Mouse (Mus musculus) ES-Bruce4 (cell line): ENCODE data around the gene Klc1. TPM values are rescaled to one million over a fixed set of nuclear protein-coding genes. Genes with fewer than 3 reads are reported as not detected.

Experiments used
- H3K27ac ChIP-seq: 2 replicates; pipeline ENCODE4 v1.5.1; 2012; ENCODE audit warnings: low read length, inconsistent platforms; ENCODE audit not compliant: insufficient read depth
- H3K27me3 ChIP-seq: 2 replicates; pipeline ENCODE4 v1.6.1; 2012; ENCODE audit warnings: mild to moderate bottlenecking, low read length, inconsistent platforms; ENCODE audit not compliant: control insufficient read depth, poor library complexity, insufficient read depth, severe bottlenecking
- H3K36me3 ChIP-seq: 2 replicates; pipeline ENCODE4 v1.6.1; 2012; ENCODE audit warnings: inconsistent platforms, mild to moderate bottlenecking, low read length, moderate library complexity; ENCODE audit not compliant: control insufficient read depth, poor library complexity, insufficient read depth, severe bottlenecking
- H3K4me1 ChIP-seq: one replicate; pipeline ENCODE4 v1.8.1; 2011; ENCODE audit warnings: low read length; ENCODE audit not compliant: control insufficient read depth, insufficient read depth
- H3K4me3 ChIP-seq: 2 replicates; pipeline ENCODE4 v1.5.1; 2011; ENCODE audit warnings: low read depth, mild to moderate bottlenecking, low read length
- H3K9ac ChIP-seq: 2 replicates; pipeline ENCODE4 v1.6.1; 2012; ENCODE audit warnings: low read depth, mild to moderate bottlenecking, inconsistent platforms; ENCODE audit not compliant: poor library complexity, severe bottlenecking
- H3K9me3 ChIP-seq: replicated peaks from 2 replicates; pipeline ENCODE4 v1.6.1; 2012; ENCODE audit warnings: mild to moderate bottlenecking, low read length, inconsistent platforms; ENCODE audit not compliant: control insufficient read depth, poor library complexity, insufficient read depth, severe bottlenecking
- CTCF ChIP-seq: IDR thresholded peaks from one replicate; pipeline ENCODE4 v1.8.1; 2011; ENCODE audit warnings: low read depth, low read length
- EP300 ChIP-seq: IDR thresholded peaks from 2 replicates; pipeline ENCODE4 v1.6.1; 2011; ENCODE audit warnings: low read depth, low read length; ENCODE audit not compliant: insufficient read depth
- POLR2A ChIP-seq: IDR thresholded peaks from one replicate; pipeline ENCODE4 v1.8.1; 2011; ENCODE audit warnings: low read length; ENCODE audit not compliant: insufficient read depth
- polyA plus RNA-seq: library from polyadenylated mRNA; stranded (reverse); fragments of >200 nt; gene quantifications from 2 replicates; pipeline ENCODE4 v1.2.4, GENCODE M21; 2011; ENCODE audit warnings: low read depth; ENCODE audit not compliant: missing spikeins, insufficient read depth, insufficient read length

Gene Klc1
- polyA plus RNA-seq, 1 experiment: 92.2 TPM

DNA sequence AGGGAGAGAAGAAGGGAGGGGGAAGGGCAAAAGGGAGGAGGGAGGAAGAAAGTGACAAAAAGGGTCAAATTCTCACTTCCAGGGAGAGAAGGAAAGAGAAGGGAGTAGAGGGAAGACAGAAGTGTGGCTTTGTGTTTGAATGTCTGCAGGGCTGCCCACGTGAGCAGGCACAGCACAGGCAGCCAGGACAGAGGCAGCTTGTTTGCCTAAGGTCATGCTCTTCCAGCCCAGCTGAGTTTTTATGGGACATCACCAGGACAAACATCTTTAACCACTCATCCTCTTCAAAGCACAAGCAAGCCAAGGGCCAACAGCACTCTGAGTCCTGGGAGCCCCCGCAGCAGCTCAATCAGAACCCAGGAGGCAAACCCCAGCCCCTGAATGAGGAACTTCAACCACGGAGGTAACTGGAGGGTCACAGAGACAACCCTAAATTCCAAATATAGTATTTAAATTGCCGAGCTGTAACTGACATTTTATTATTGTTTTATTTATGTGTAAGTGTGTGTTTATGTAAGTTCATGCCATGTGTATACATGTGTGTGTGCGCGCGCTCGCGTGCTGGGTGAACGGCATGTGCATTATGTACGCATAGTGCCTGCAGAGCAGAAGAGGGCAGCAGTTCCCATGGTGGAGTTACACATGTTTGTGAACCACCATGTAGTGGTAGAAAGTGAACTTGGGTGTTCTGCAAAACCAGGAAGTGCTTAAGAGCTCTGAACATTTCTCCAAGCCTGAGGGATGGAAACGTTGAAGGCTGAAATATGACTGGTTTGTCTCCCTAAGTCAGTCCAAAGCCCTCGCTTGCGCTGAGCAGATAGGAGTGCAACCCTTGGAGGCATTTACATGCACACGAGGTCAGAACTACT, 84.2 kb downstream of the Klc1 start:
- no peak for TF ChIP-seq EP300
- no peak for TF ChIP-seq POLR2A
- TF ChIP-seq CTCF: no peak
- no peaks in the 10 kb centered on the region for H3K36me3 ChIP-seq

DNA sequence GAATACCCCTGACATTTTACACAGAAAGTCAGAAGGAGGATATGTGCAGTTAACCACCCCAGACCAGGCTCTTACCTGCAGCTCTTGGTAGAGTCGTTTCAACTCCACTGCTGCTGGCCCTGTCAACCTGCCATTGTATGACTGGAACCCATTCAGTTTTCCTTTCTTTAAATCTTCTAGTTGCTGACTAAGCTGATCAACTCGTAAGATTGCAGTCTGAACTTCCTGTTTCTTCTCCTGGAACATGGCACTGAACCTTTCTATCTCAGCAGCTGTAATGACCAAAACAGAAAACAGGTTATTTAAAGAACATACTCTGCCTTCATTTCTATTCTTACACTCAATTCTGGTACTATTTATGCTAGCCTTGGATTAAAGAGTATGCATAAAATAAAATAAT, 84.8 kb downstream of the Klc1 start:
- H3K9ac ChIP-seq: no peak overlapping the region
- TF ChIP-seq EP300 (no peak), CTCF (no peak), POLR2A (no peak)
- H3K36me3 ChIP-seq: no peaks in the 10 kb centered on the region
- H3K27me3 ChIP-seq: no peaks in the 10 kb centered on the region
- no peaks in the 10 kb centered on the region for H3K4me1 ChIP-seq
- H3K9me3 ChIP-seq: no peaks in the 10 kb centered on the region
- no peak overlapping the region for H3K27ac ChIP-seq
- H3K4me3 ChIP-seq: no peak overlapping the region

More for the DNA sequence above, 84.2 kb downstream of the Klc1 start:
- H3K4me1 ChIP-seq: no peaks in the 10 kb centered on the region
- H3K27ac ChIP-seq: no peak overlapping the region
- no peaks in the 10 kb centered on the region for H3K27me3 ChIP-seq
- no peak overlapping the region for H3K4me3 ChIP-seq
- H3K9ac ChIP-seq: no peak overlapping the region
- no peaks in the 10 kb centered on the region for H3K9me3 ChIP-seq

DNA sequence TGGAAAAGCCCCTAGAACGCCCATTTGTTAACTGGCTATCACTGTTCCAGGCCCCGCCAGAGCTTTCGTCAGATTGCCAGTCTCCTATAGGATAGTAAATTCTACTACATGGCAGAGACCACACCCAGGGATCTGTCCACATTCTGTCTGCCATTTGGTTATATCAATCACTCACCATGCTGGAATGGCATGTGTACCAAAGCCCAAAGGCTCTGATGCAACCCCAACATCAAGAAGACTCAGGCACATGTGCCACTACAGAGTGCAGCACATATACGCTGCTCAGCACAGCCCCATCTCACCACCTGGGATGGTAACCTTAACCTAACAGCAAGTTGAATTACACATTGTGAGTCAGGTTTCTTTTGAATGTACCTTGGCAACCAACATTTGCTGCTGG, 87.3 kb downstream of the Klc1 start:
- no peaks in the 10 kb centered on the region for H3K9me3 ChIP-seq

DNA sequence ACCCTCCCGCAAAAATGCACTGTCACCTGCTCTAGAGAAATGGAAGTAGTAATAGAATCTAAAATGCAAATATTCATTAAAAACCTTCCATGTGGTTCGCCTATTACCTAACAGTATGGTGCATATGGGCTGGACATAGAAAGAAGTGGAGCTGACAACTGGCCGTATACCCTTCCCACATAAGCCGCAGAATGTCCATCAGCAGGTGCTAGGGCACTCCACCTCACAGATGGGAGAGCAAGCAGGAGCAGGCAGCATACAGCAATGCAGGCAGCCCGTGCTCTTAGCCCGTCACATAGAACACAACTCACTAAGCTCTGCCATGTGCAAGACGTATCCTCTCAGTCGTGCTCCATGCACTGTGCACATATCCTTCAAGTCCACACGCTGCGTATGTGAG, 88.2 kb downstream of the Klc1 start:
- TF ChIP-seq EP300 (no peak), POLR2A (no peak), CTCF (no peak)
- Histone ChIP-seq H3K9ac (no peak overlapping the region), H3K27ac (no peak overlapping the region), H3K9me3 (no peaks in the 10 kb centered on the region), H3K4me1 (no peaks in the 10 kb centered on the region), H3K27me3 (no peaks in the 10 kb centered on the region), H3K4me3 (no peak overlapping the region), H3K36me3 (no peaks in the 10 kb centered on the region)

More for the DNA sequence above, 87.3 kb downstream of the Klc1 start:
- H3K9ac ChIP-seq: no peak overlapping the region
- H3K4me3 ChIP-seq: no peak overlapping the region
- no peak for TF ChIP-seq EP300
- no peak for TF ChIP-seq POLR2A
- no peak for TF ChIP-seq CTCF
- H3K27me3 ChIP-seq: no peaks in the 10 kb centered on the region
- H3K36me3 ChIP-seq: no peaks in the 10 kb centered on the region
- no peaks in the 10 kb centered on the region for H3K4me1 ChIP-seq
- no peak overlapping the region for H3K27ac ChIP-seq

DNA sequence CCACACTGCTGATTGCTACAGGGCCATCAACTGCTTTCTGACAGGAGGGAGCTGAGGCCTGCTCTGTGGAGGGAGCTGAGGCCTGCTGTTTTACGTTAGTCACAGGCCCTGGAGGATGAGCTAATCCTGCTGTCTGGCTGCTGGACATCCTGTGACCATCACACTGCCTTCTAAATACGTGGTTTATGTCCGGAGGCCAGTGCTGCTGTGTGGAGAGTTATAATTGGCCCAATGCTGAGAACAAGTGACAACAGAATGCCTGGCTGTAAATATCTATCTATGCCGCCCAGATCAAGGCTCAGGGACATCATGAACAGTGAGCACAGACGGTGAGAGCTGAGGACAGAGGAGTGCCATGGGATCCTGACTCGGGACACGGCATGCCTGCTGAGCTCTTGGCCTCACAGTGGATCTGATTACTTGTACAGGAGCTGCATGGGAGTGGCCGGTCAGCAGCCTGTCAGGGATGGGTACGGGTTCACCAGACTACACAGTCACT, 89.7 kb downstream of the Klc1 start:
- no peaks in the 10 kb centered on the region for H3K4me1 ChIP-seq
- no peak overlapping the region for H3K9ac ChIP-seq
- H3K9me3 ChIP-seq: no peaks in the 10 kb centered on the region
- TF ChIP-seq POLR2A (no peak), EP300 (no peak), CTCF (no peak)
- H3K4me3 ChIP-seq: no peak overlapping the region
- no peaks in the 10 kb centered on the region for H3K36me3 ChIP-seq
- no peak overlapping the region for H3K27ac ChIP-seq
- no peaks in the 10 kb centered on the region for H3K27me3 ChIP-seq

DNA sequence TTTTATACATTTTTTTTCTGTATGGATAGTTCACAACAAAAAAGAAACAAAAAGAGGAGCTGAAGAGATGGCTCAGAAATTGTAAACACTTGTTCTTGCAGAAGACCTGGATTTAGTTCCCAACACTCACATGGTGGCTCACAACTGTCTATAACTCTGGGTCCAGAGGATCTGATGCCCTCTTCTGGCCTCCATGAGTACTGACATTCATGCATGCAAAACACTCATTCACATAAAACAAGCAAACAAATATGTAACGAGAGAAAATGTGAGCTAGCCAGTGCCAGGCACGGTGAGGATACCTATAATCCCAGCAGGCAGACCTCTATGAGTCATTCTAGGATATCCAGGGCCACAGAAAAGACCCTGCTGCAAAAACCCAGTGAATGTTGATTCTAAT, 92.6 kb downstream of the Klc1 start:
- H3K9ac ChIP-seq: no peak overlapping the region
- H3K36me3 ChIP-seq: no peaks in the 10 kb centered on the region
- no peaks in the 10 kb centered on the region for H3K9me3 ChIP-seq
- H3K27ac ChIP-seq: no peak overlapping the region
- H3K27me3 ChIP-seq: no peaks in the 10 kb centered on the region
- H3K4me3 ChIP-seq: no peak overlapping the region
- no peaks in the 10 kb centered on the region for H3K4me1 ChIP-seq
- TF ChIP-seq CTCF (no peak), EP300 (no peak), POLR2A (no peak)
